Mouse (Mus musculus): ENCODE measurements at regions not wholly inside any gene's neighbourhood (a gene's known extent, or its start where the extent isn't known, plus 50 kb on each side); places are given as distances from the start of the nearest gene placed in this dataset.

DNA sequence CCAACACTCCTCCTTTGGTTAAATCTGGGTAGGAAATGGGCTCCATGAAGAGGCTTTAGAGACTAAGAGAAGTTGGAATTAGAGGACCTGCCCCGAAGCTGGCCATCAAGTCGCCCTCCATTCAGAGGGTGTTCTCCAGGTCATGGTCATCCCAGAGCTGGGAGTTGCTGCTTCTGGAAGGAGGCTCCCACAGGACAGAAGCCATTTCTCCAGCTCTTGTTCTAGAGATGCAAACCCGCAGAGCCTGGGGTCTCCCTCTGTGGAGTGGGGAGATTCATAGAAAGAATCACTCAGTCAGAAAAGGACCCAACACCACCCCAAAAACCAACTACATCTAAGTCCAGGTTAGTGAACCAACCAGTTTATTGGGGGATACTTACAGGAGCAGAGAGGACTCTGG is 112.2 kb downstream of the CK137956 start:
- TF ChIP-seq CTCF (IDR thresholded peaks at IDR 0.05; ENCODE audit: control insufficient read depth, insufficient read depth, low read length): no peak
- no peak for TF ChIP-seq POLR2A (IDR thresholded peaks at IDR 0.05; ENCODE audit: borderline replicate concordance, control insufficient read depth, low read depth, low read length)

Data from bone marrow, adult 2 months (tissue).